Mouse (Mus musculus): Measurements from ENCODE around the gene Eps8l1. TPM values are rescaled to one million over a fixed set of nuclear protein-coding genes. Genes with fewer than 3 reads are reported as not detected.

Gene Eps8l1
- polyA plus RNA-seq, 1 experiment, result 7.0 TPM

GRCm38 (mm10) chr7:4502421-4503090 is 42.1 kb downstream of the Eps8l1 start:
- no peaks in the 10 kb centered on the region for H3K9me3 ChIP-seq (replicated peaks; ENCODE audit: control insufficient read depth, insufficient read depth, low read length, poor library complexity, severe bottlenecking)
- no peaks in the 10 kb centered on the region for H3K36me3 ChIP-seq (ENCODE audit: control insufficient read depth, insufficient read depth, low read length, poor library complexity, severe bottlenecking)
- peak overlapping the region; percentile 91; the same call in 1 of the 2 replicates for H3K9ac ChIP-seq (ENCODE audit: low read depth, poor library complexity, severe bottlenecking)
- no peak for TF ChIP-seq CTCF (IDR thresholded peaks at IDR 0.05; ENCODE audit: low read depth, low read length)
- TF ChIP-seq POLR2A (IDR thresholded peaks at IDR 0.05; ENCODE audit: insufficient read depth, low read length), result no peak
- no peak for TF ChIP-seq EP300 (IDR thresholded peaks at IDR 0.05; ENCODE audit: insufficient read depth, low read depth, low read length)
- H3K4me1 ChIP-seq (ENCODE audit: control insufficient read depth, insufficient read depth, low read length), result no peaks in the 10 kb centered on the region
- no peaks in the 10 kb centered on the region for H3K27me3 ChIP-seq (ENCODE audit: control insufficient read depth, insufficient read depth, low read length, poor library complexity, severe bottlenecking)
- no peak overlapping the region for H3K27ac ChIP-seq (ENCODE audit: insufficient read depth, low read length)
- peak overlapping the region; percentile 99 for H3K4me3 ChIP-seq (ENCODE audit: low read depth, low read length)

GRCm38 (mm10) chr7:4503100-4503499 is 42.6 kb downstream of the Eps8l1 start:
- no peaks in the 10 kb centered on the region for H3K36me3 ChIP-seq (ENCODE audit: control insufficient read depth, insufficient read depth, low read length, poor library complexity, severe bottlenecking)
- H3K9me3 ChIP-seq (replicated peaks; ENCODE audit: control insufficient read depth, insufficient read depth, low read length, poor library complexity, severe bottlenecking), result no peaks in the 10 kb centered on the region
- no peak overlapping the region for H3K4me3 ChIP-seq (ENCODE audit: low read depth, low read length)
- no peaks in the 10 kb centered on the region for H3K4me1 ChIP-seq (ENCODE audit: control insufficient read depth, insufficient read depth, low read length)
- H3K9ac ChIP-seq (ENCODE audit: low read depth, poor library complexity, severe bottlenecking), result no peak overlapping the region
- no peak for TF ChIP-seq CTCF (IDR thresholded peaks at IDR 0.05; ENCODE audit: low read depth, low read length)
- TF ChIP-seq POLR2A (IDR thresholded peaks at IDR 0.05; ENCODE audit: insufficient read depth, low read length), result no peak
- no peak for TF ChIP-seq EP300 (IDR thresholded peaks at IDR 0.05; ENCODE audit: insufficient read depth, low read depth, low read length)
- no peak overlapping the region for H3K27ac ChIP-seq (ENCODE audit: insufficient read depth, low read length)
- H3K27me3 ChIP-seq (ENCODE audit: control insufficient read depth, insufficient read depth, low read length, poor library complexity, severe bottlenecking), result no peaks in the 10 kb centered on the region

- no peaks in the 10 kb centered on the region for H3K36me3 ChIP-seq (ENCODE audit: control insufficient read depth, insufficient read depth, low read length, poor library complexity, severe bottlenecking)
- H3K9me3 ChIP-seq (replicated peaks; ENCODE audit: control insufficient read depth, insufficient read depth, low read length, poor library complexity, severe bottlenecking), result no peaks in the 10 kb centered on the region
- H3K27me3 ChIP-seq (ENCODE audit: control insufficient read depth, insufficient read depth, low read length, poor library complexity, severe bottlenecking), result no peaks in the 10 kb centered on the region
- H3K4me1 ChIP-seq (ENCODE audit: control insufficient read depth, insufficient read depth, low read length), result no peaks in the 10 kb centered on the region
- H3K27ac ChIP-seq (ENCODE audit: insufficient read depth, low read length), result no peak overlapping the region
- no peak overlapping the region for H3K9ac ChIP-seq (ENCODE audit: low read depth, poor library complexity, severe bottlenecking)
- TF ChIP-seq POLR2A (IDR thresholded peaks at IDR 0.05; ENCODE audit: insufficient read depth, low read length) (no peak), EP300 (IDR thresholded peaks at IDR 0.05; ENCODE audit: insufficient read depth, low read depth, low read length) (no peak), CTCF (IDR thresholded peaks at IDR 0.05; ENCODE audit: low read depth, low read length) (no peak)
- no peak overlapping the region for H3K4me3 ChIP-seq (ENCODE audit: low read depth, low read length)
Measured at GRCm38 (mm10) chr7:4503858-4504257, 43.4 kb downstream of the Eps8l1 start.

- Histone ChIP-seq H3K9me3 (replicated peaks; ENCODE audit: control insufficient read depth, insufficient read depth, low read length, poor library complexity, severe bottlenecking) (no peaks in the 10 kb centered on the region), H3K4me1 (ENCODE audit: control insufficient read depth, insufficient read depth, low read length) (no peaks in the 10 kb centered on the region), H3K9ac (ENCODE audit: low read depth, poor library complexity, severe bottlenecking) (no peak overlapping the region), H3K36me3 (ENCODE audit: control insufficient read depth, insufficient read depth, low read length, poor library complexity, severe bottlenecking) (no peaks in the 10 kb centered on the region), H3K27ac (ENCODE audit: insufficient read depth, low read length) (no peak overlapping the region), H3K27me3 (ENCODE audit: control insufficient read depth, insufficient read depth, low read length, poor library complexity, severe bottlenecking) (no peaks in the 10 kb centered on the region), H3K4me3 (ENCODE audit: low read depth, low read length) (no peak overlapping the region)
- TF ChIP-seq CTCF (IDR thresholded peaks at IDR 0.05; ENCODE audit: low read depth, low read length) (no peak), EP300 (IDR thresholded peaks at IDR 0.05; ENCODE audit: insufficient read depth, low read depth, low read length) (no peak), POLR2A (IDR thresholded peaks at IDR 0.05; ENCODE audit: insufficient read depth, low read length) (no peak)
Measured at GRCm38 (mm10) chr7:4504646-4505435, 44.4 kb downstream of the Eps8l1 start.

GRCm38 (mm10) chr7:4507220-4507619 is 46.7 kb downstream of the Eps8l1 start:
- no peak overlapping the region for H3K9ac ChIP-seq (ENCODE audit: low read depth, poor library complexity, severe bottlenecking)
- H3K36me3 ChIP-seq (ENCODE audit: control insufficient read depth, insufficient read depth, low read length, poor library complexity, severe bottlenecking), result no peaks in the 10 kb centered on the region
- no peaks in the 10 kb centered on the region for H3K9me3 ChIP-seq (replicated peaks; ENCODE audit: control insufficient read depth, insufficient read depth, low read length, poor library complexity, severe bottlenecking)
- no peaks in the 10 kb centered on the region for H3K27me3 ChIP-seq (ENCODE audit: control insufficient read depth, insufficient read depth, low read length, poor library complexity, severe bottlenecking)
- H3K27ac ChIP-seq (ENCODE audit: insufficient read depth, low read length), result no peak overlapping the region
- TF ChIP-seq CTCF (IDR thresholded peaks at IDR 0.05; ENCODE audit: low read depth, low read length), result no peak
- TF ChIP-seq POLR2A (IDR thresholded peaks at IDR 0.05; ENCODE audit: insufficient read depth, low read length), result no peak
- TF ChIP-seq EP300 (IDR thresholded peaks at IDR 0.05; ENCODE audit: insufficient read depth, low read depth, low read length), result no peak
- H3K4me3 ChIP-seq (ENCODE audit: low read depth, low read length), result no peak overlapping the region
- no peaks in the 10 kb centered on the region for H3K4me1 ChIP-seq (ENCODE audit: control insufficient read depth, insufficient read depth, low read length)
